Mouse (Mus musculus): ENCODE results near the gene Alyref2. TPM values are rescaled to one million over a fixed set of nuclear protein-coding genes. Genes with fewer than 3 reads are reported as not detected.
"Not testable (repeated sequence)": the region's sequence is repeated elsewhere in the genome, so short reads cannot be mapped to it uniquely, and the experiment has no call there.

Alyref2 gene
- polyA plus RNA-seq, 1 experiment from 2014 or later = 32.7 TPM

- Histone ChIP-seq H3K4me3 (ENCODE audit: low read depth, low read length) (no peak overlapping the region), H3K9me3 (ENCODE audit: control insufficient read depth, low read length) (no peaks in the 10 kb centered on the region), H3K9ac (replicated peaks; ENCODE audit: low read depth, low read length) (no peak overlapping the region), H3K36me3 (ENCODE audit: control insufficient read depth, insufficient read depth, low read length) (no peaks in the 10 kb centered on the region), H3K27me3 (ENCODE audit: control insufficient read depth, insufficient read depth, low read length) (no peaks in the 10 kb centered on the region), H3K27ac (ENCODE audit: low read depth, low read length) (no peak overlapping the region), H3K4me2 (ENCODE audit: low read depth, low read length) (no peak overlapping the region), H3K4me1 (ENCODE audit: control insufficient read depth, insufficient read depth, low read length) (no peaks in the 10 kb centered on the region)
- ATAC-seq (ENCODE audit: low read depth) = no peak
- 33% methylated on average over 7 of the region's 7 CpGs for WGBS
Observed at GRCm38 (mm10) chr1:171470371-171470871, 32.9 kb upstream of the Alyref2 start.

DNA sequence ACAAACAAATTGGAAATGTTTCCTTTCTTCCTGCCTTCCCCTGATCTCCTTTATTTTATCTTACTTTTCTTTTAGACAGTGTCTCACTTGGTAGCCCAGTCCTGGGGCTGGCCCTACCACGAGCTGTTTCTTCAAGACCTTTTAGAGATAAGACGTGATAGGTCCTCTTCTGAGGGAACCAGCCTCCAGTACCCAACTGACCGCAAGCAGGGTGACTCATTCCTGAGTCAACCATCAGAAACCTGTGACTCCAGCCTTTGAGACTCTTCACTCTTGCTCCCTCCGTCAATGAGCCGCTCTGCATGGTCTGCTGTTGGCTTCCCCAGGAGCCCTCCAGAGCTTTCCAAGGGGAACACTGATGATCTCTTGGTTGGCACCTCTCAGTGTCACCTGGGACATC, 32.4 kb upstream of the Alyref2 start:
- no peak overlapping the region for H3K4me2 ChIP-seq (ENCODE audit: low read depth, low read length)
- H3K9me3 ChIP-seq (ENCODE audit: control insufficient read depth, low read length) = no peaks in the 10 kb centered on the region
- 88% methylated on average over 5 of the region's 5 CpGs for WGBS
- no peak overlapping the region for H3K4me3 ChIP-seq (ENCODE audit: low read depth, low read length)
- no peak overlapping the region for H3K27ac ChIP-seq (ENCODE audit: low read depth, low read length)
- no peaks in the 10 kb centered on the region for H3K36me3 ChIP-seq (ENCODE audit: control insufficient read depth, insufficient read depth, low read length)
- ATAC-seq (ENCODE audit: low read depth) = no peak
- H3K9ac ChIP-seq (replicated peaks; ENCODE audit: low read depth, low read length) = no peak overlapping the region
- H3K27me3 ChIP-seq (ENCODE audit: control insufficient read depth, insufficient read depth, low read length) = no peaks in the 10 kb centered on the region
- no peaks in the 10 kb centered on the region for H3K4me1 ChIP-seq (ENCODE audit: control insufficient read depth, insufficient read depth, low read length)

- no peak for ATAC-seq (ENCODE audit: low read depth)
- Histone ChIP-seq H3K9ac (replicated peaks; ENCODE audit: low read depth, low read length) (no peak overlapping the region), H3K9me3 (ENCODE audit: control insufficient read depth, low read length) (no peaks in the 10 kb centered on the region), H3K27me3 (ENCODE audit: control insufficient read depth, insufficient read depth, low read length) (no peaks in the 10 kb centered on the region), H3K27ac (ENCODE audit: low read depth, low read length) (no peak overlapping the region), H3K4me2 (ENCODE audit: low read depth, low read length) (no peak overlapping the region), H3K36me3 (ENCODE audit: control insufficient read depth, insufficient read depth, low read length) (no peaks in the 10 kb centered on the region), H3K4me3 (ENCODE audit: low read depth, low read length) (no peak overlapping the region), H3K4me1 (ENCODE audit: control insufficient read depth, insufficient read depth, low read length) (no peaks in the 10 kb centered on the region)
- WGBS = 44% methylated on average over 1 of the region's 1 CpGs
Observed at GRCm38 (mm10) chr1:171471452-171471851, 31.8 kb upstream of the Alyref2 start.

DNA sequence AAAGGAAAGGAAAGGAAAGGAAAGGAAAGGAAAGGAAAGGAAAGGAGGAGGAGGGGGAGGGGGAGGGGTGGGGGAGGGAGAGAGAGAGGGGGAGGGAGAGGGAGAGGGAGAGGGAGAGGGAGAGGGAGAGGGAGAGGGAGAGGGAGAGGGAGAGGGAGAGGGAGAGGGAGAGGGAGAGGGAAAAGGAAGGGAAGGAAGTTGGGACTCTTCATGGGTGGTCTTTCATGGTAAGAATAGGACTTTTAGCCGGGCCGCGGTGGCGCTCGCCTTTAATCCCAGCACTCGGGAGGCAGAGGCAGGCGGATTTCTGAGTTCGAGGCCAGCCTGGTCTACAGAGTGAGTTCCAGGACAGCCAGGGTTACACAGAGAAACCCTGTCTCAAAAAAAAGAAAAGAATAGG, 31.3 kb upstream of the Alyref2 start:
- not testable (repeated sequence) for ATAC-seq (ENCODE audit: low read depth); H3K9me3 ChIP-seq (ENCODE audit: control insufficient read depth, low read length); H3K4me3 ChIP-seq (ENCODE audit: low read depth, low read length); H3K4me2 ChIP-seq (ENCODE audit: low read depth, low read length); H3K27ac ChIP-seq (ENCODE audit: low read depth, low read length); H3K4me1 ChIP-seq (ENCODE audit: control insufficient read depth, insufficient read depth, low read length); H3K36me3 ChIP-seq (ENCODE audit: control insufficient read depth, insufficient read depth, low read length); H3K27me3 ChIP-seq (ENCODE audit: control insufficient read depth, insufficient read depth, low read length); H3K9ac ChIP-seq (replicated peaks; ENCODE audit: low read depth, low read length)
- 94% methylated on average over 8 of the region's 8 CpGs for WGBS

DNA sequence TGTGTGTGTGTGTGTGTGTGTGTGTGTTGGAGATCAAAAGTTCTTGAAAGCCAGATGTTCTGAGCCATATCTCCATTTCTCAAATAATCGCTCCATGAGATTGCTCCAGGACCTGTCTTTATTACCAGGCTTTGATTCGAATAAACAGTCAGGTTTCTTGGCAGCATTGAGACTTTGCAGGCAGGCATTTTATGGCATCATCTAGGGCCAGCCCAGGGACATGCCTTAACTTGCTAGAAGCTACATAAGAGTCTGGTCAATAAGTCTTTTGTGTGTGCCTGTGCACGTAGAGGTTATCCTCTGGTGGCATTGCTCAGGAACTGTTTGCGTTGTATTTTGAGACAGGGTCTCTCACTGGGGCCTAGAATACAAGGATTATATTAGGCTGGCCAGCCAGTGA, 29.8 kb upstream of the Alyref2 start:
- 77% methylated on average over 4 of the region's 4 CpGs for WGBS
- Histone ChIP-seq H3K27ac (ENCODE audit: low read depth, low read length) (no peak overlapping the region), H3K9ac (replicated peaks; ENCODE audit: low read depth, low read length) (no peak overlapping the region), H3K36me3 (ENCODE audit: control insufficient read depth, insufficient read depth, low read length) (no peaks in the 10 kb centered on the region), H3K4me2 (ENCODE audit: low read depth, low read length) (no peak overlapping the region), H3K4me1 (ENCODE audit: control insufficient read depth, insufficient read depth, low read length) (no peaks in the 10 kb centered on the region), H3K4me3 (ENCODE audit: low read depth, low read length) (no peak overlapping the region), H3K9me3 (ENCODE audit: control insufficient read depth, low read length) (no peaks in the 10 kb centered on the region), H3K27me3 (ENCODE audit: control insufficient read depth, insufficient read depth, low read length) (no peaks in the 10 kb centered on the region)
- ATAC-seq (ENCODE audit: low read depth) = no peak

DNA sequence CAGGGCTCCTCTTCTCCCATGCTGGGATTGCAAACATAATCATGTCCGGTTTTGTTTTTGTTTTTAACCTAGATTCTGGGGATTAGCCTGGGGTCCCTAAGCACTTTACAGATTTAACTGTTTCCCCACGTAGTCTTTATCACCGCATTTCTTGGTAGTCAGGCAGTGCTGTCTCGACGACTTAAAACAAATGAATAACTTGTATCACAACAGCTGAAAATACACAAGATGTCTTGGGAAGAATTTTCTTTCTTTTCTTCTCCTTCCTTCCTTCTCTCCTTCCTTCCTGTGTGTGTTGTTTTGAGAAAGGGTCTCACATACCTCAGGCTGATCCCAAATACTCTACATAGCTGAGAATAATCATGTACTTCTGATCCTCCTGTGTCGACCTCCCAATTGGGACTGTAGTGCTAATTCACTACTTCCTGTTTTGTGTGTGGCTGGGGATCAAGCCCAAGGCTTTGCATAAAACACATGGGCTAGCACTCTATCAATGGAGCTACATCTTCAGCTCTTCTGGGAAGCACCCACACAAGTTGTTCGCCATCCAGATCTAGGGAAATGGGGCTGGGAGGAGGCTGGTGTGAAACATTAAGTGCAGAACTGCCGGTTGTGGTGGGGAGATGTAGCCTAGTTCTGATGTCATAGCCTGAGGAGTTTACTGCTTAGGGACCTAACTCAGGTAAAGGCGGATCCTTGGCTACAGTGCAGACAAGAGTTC, 29.2 kb upstream of the Alyref2 start:
- H3K4me3 ChIP-seq (ENCODE audit: low read depth, low read length) = no peak overlapping the region
- H3K4me2 ChIP-seq (ENCODE audit: low read depth, low read length) = no peak overlapping the region
- no peaks in the 10 kb centered on the region for H3K27me3 ChIP-seq (ENCODE audit: control insufficient read depth, insufficient read depth, low read length)
- 79% methylated on average over 9 of the region's 9 CpGs for whole genome bisulfite sequencing
- no peaks in the 10 kb centered on the region for H3K4me1 ChIP-seq (ENCODE audit: control insufficient read depth, insufficient read depth, low read length)
- H3K27ac ChIP-seq (ENCODE audit: low read depth, low read length) = no peak overlapping the region
- ATAC-seq (ENCODE audit: low read depth) = no peak
- H3K36me3 ChIP-seq (ENCODE audit: control insufficient read depth, insufficient read depth, low read length) = no peaks in the 10 kb centered on the region
- H3K9me3 ChIP-seq (ENCODE audit: control insufficient read depth, low read length) = no peaks in the 10 kb centered on the region
- no peak overlapping the region for H3K9ac ChIP-seq (replicated peaks; ENCODE audit: low read depth, low read length)

- Histone ChIP-seq H3K9me3 (ENCODE audit: control insufficient read depth, low read length) (no peaks in the 10 kb centered on the region), H3K27me3 (ENCODE audit: control insufficient read depth, insufficient read depth, low read length) (no peaks in the 10 kb centered on the region), H3K9ac (replicated peaks; ENCODE audit: low read depth, low read length) (no peak overlapping the region), H3K4me3 (ENCODE audit: low read depth, low read length) (no peak overlapping the region), H3K4me2 (ENCODE audit: low read depth, low read length) (no peak overlapping the region), H3K36me3 (ENCODE audit: control insufficient read depth, insufficient read depth, low read length) (no peaks in the 10 kb centered on the region), H3K27ac (ENCODE audit: low read depth, low read length) (no peak overlapping the region), H3K4me1 (ENCODE audit: control insufficient read depth, insufficient read depth, low read length) (no peaks in the 10 kb centered on the region)
- no peak for ATAC-seq (ENCODE audit: low read depth)
- WGBS = 80% methylated on average over 8 of the region's 8 CpGs
Observed at GRCm38 (mm10) chr1:171477123-171477522, 26.2 kb upstream of the Alyref2 start.

GRCm38 (mm10) chr1:171477758-171478545, 25.3 kb upstream of the Alyref2 start:
- 69% methylated on average over 27 of the region's 27 CpGs for WGBS
- Histone ChIP-seq H3K27ac (ENCODE audit: low read depth, low read length) (no peak overlapping the region), H3K4me1 (ENCODE audit: control insufficient read depth, insufficient read depth, low read length) (no peaks in the 10 kb centered on the region), H3K4me2 (ENCODE audit: low read depth, low read length) (peak overlapping the region; percentile 37; the same call in 1 of the 2 replicates), H3K9ac (replicated peaks; ENCODE audit: low read depth, low read length) (0 out of 2 replicates have a peak overlapping the region, but pooled peaks have one; percentile 16), H3K4me3 (ENCODE audit: low read depth, low read length) (peak overlapping the region; percentile 21), H3K27me3 (ENCODE audit: control insufficient read depth, insufficient read depth, low read length) (no peaks in the 10 kb centered on the region), H3K36me3 (ENCODE audit: control insufficient read depth, insufficient read depth, low read length) (no peaks in the 10 kb centered on the region), H3K9me3 (ENCODE audit: control insufficient read depth, low read length) (0 out of 2 replicates have a peak, but pooled peaks cover 2% of the 10 kb centered on the region)
- peak; percentile 74 for ATAC-seq (ENCODE audit: low read depth)

- 0 out of 2 replicates have a peak, but pooled peaks cover 2% of the 10 kb centered on the region for H3K9me3 ChIP-seq (ENCODE audit: control insufficient read depth, low read length)
- no peaks in the 10 kb centered on the region for H3K4me1 ChIP-seq (ENCODE audit: control insufficient read depth, insufficient read depth, low read length)
- no peaks in the 10 kb centered on the region for H3K27me3 ChIP-seq (ENCODE audit: control insufficient read depth, insufficient read depth, low read length)
- H3K4me2 ChIP-seq (ENCODE audit: low read depth, low read length) = no peak overlapping the region
- peak; percentile 61 for ATAC-seq (ENCODE audit: low read depth)
- no peak overlapping the region for H3K4me3 ChIP-seq (ENCODE audit: low read depth, low read length)
- 49% methylated on average over 2 of the region's 2 CpGs for WGBS
- H3K36me3 ChIP-seq (ENCODE audit: control insufficient read depth, insufficient read depth, low read length) = no peaks in the 10 kb centered on the region
- no peak overlapping the region for H3K9ac ChIP-seq (replicated peaks; ENCODE audit: low read depth, low read length)
- no peak overlapping the region for H3K27ac ChIP-seq (ENCODE audit: low read depth, low read length)
Observed at GRCm38 (mm10) chr1:171478968-171479367, 24.3 kb upstream of the Alyref2 start.
